Mouse (Mus musculus): ENCODE data around the gene Rela. TPM values are rescaled to one million over a fixed set of nuclear protein-coding genes. Genes with fewer than 3 reads are reported as not detected.
A peak's percentile ranks its signal among the peaks of the same experiment; 100 is the strongest.

Gene Rela
- total RNA-seq, 2 experiments from 2014 or later = 21.0 to 26.7 TPM

- DNase-seq (ENCODE audit: low spot score in 2 of 2) = no peak
Observed at GRCm38 (mm10) chr19:5632120-5632519, 5.2 kb upstream of the Rela start.

- no peak for DNase-seq (ENCODE audit: low spot score in 2 of 2)
Observed at GRCm38 (mm10) chr19:5636036-5636570, 1.2 kb upstream of the Rela start.

GRCm38 (mm10) chr19:5636571-5637041 lies 677 bp upstream of the Rela start:
- peak in 1 of 2 experiments; percentile 60 for DNase-seq (ENCODE audit: low spot score in 2 of 2)

- no peak for DNase-seq (ENCODE audit: low spot score in 2 of 2)
Observed at GRCm38 (mm10) chr19:5638416-5639005, 1.2 kb downstream of the Rela start.

GRCm38 (mm10) chr19:5640339-5640738 lies 3.1 kb downstream of the Rela start:
- no peak for DNase-seq (ENCODE audit: low spot score in 2 of 2)

GRCm38 (mm10) chr19:5641021-5641420 lies 3.7 kb downstream of the Rela start:
- DNase-seq (ENCODE audit: low spot score in 2 of 2) = no peak

GRCm38 (mm10) chr19:5641641-5642040 lies 4.4 kb downstream of the Rela start:
- no peak for DNase-seq (ENCODE audit: low spot score in 2 of 2)

GRCm38 (mm10) chr19:5645280-5645679 lies 8.0 kb downstream of the Rela start:
- DNase-seq (ENCODE audit: low spot score in 2 of 2) = no peak

- DNase-seq (ENCODE audit: low spot score in 2 of 2) = no peak
Observed at GRCm38 (mm10) chr19:5646731-5647330, 9.5 kb downstream of the Rela start.

- DNase-seq (ENCODE audit: low spot score in 2 of 2) = no peak
Observed at GRCm38 (mm10) chr19:5647791-5648190, 10.5 kb downstream of the Rela start.

- peak; percentile 79 to 80 for DNase-seq (ENCODE audit: low spot score in 2 of 2)
Observed at GRCm38 (mm10) chr19:5648401-5649297, 11.4 kb downstream of the Rela start.

GRCm38 (mm10) chr19:5649298-5649741 lies 12.0 kb downstream of the Rela start:
- no peak for DNase-seq (ENCODE audit: low spot score in 2 of 2)

GRCm38 (mm10) chr19:5651502-5652274 lies 14.4 kb downstream of the Rela start:
- DNase-seq (ENCODE audit: low spot score in 2 of 2) = no peak

- no peak for DNase-seq (ENCODE audit: low spot score in 2 of 2)
Observed at GRCm38 (mm10) chr19:5652570-5652969, 15.3 kb downstream of the Rela start.

GRCm38 (mm10) chr19:5653969-5654719 lies 16.9 kb downstream of the Rela start:
- no peak for DNase-seq (ENCODE audit: low spot score in 2 of 2)

- no peak for DNase-seq (ENCODE audit: low spot score in 2 of 2)
Observed at GRCm38 (mm10) chr19:5654720-5655298, 17.5 kb downstream of the Rela start.

GRCm38 (mm10) chr19:5660942-5661751 lies 23.9 kb downstream of the Rela start:
- peak in 1 of 2 experiments; percentile 39 for DNase-seq (ENCODE audit: low spot score in 2 of 2)

- DNase-seq (ENCODE audit: low spot score in 2 of 2) = no peak
Observed at GRCm38 (mm10) chr19:5662310-5662709, 25.0 kb downstream of the Rela start.

Data from layer of hippocampus, postnatal 14 days (tissue).